Mouse (Mus musculus) heart, postnatal 14 days (tissue): Measurements from ENCODE around the gene Vti1a. TPM values are rescaled to one million over a fixed set of nuclear protein-coding genes. Genes with fewer than 3 reads are reported as not detected.

Experiments used
- DNase-seq, 2 experiments: peaks; one replicate each; pipeline ENCODE4 v3.0.0; 2021 to 2022
- intact Hi-C: fragments of 180-260 bp; cut with DNase I; formaldehyde crosslinking; loops from one replicate; pipeline ENCODE4 v1.15.1; 2025
- total RNA-seq, 2 experiments: library from RNA; stranded (reverse); gene quantifications; 2 replicates each; pipeline ENCODE4 v1.2.3; 2021

The Vti1a gene
- total RNA-seq, 2 experiments from 2014 or later: 16.0 to 16.7 TPM

DNA sequence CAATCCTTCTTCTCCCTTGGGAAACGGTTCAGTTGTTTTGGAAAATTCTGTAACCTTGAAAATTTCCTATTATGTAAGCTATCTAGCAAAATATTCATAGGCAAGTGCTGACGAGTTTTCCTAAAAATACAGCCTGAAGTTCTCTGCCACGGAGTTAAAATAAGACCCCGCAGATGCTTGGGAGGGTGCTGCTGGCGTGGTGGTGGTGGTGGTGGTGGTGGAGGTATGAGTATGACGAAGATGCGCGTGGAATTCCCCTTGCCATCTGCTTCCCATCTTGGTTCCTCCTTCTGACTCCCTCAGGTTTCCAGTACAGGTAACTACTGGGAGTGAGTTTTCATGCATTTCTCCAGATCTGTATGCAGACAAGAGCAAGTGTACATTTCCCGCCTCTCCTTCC is 46.5 kb downstream of the Vti1a start:
- intact Hi-C loops: no loop called here
- no peak for DNase-seq

DNA sequence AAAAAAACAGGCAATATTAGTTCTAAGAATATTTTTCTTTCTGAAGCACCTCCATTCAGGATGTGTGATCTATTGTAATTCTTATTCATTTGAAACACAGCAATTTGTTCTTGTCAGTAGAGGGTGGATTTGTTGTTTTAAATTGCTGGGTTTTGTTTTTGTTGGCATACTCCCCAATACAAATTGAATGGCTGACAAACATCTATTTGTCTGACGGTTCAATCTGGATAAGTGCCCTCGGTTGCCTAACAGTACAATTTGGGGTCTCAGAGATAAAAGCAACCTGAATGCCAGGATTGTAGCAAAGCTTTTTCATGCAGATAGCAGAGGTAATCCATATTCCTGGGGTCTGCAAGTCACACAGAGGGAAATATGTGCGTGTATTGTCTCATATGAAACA is 53.6 kb downstream of the Vti1a start:
- DNase-seq: no peak
- intact Hi-C loops: no loop called here

DNA sequence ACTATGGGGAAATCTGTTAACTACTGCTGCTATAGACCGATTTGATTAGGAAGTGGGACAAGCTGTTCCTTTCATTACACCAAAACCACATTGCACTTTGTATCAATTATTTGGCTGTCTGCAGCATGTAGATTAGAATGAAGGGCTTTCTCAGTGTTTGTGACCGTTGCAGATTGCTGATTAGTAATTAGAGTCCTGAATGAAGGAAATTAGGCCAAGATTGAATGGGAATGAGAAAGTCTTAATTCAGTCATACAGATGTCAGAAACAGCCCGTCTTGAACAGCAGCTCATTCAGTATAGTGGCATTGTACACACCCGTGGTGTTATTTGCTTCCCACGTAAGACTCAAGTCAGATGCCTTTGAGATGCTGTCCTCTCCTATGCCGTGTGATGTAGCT is 60.2 kb downstream of the Vti1a start:
- intact Hi-C loops: no loop called here

GRCm38 (mm10) chr19:55377465-55377864 is 61.4 kb downstream of the Vti1a start:
- intact Hi-C loops: no loop called here
- DNase-seq: no peak

More for the DNA sequence above, 60.2 kb downstream of the Vti1a start:
- DNase-seq: no peak

DNA sequence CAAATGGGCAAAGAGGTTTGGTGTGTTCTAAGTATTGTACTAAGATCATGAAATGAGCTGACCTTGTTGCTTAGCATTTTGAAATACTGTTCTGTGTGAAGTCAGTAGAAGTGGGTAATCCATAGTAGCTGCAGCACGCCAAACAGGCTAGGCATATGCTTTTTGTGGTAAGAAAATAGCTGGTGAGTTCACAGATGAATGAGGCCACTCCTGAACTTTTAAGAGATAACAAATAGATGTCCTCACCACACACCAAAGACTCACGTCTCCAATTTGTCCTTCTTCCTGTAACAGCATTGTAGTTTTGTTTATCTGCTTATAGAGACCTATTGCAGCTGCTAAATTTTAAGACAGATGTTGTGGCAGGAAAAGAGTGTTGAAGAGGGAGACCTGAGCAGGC is 62.8 kb downstream of the Vti1a start:
- no peak for DNase-seq
- intact Hi-C loops: no loop called here

- no peak for DNase-seq
- intact Hi-C loops: no loop called here
Measured at GRCm38 (mm10) chr19:55380764-55381163, 64.7 kb downstream of the Vti1a start.

DNA sequence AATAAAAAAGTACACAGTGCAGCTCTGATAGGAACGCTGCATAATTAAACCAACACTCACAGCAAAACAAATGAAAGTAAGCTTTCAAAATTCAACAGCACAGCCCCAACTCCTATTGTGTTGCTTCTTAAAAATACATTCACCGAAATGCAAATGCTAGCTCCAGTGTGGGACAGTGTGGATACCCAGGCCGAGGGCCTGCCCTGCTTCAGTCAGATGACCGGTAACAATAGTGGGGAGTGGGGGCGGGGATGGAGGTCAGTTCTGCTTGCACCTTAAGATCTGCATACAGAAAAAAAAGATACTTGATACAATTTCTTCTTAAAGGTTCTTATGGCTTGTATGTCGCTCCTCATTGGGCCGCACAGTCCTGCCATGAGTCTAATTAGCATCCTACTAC is 65.2 kb downstream of the Vti1a start:
- intact Hi-C loops: no loop called here
- no peak for DNase-seq

DNA sequence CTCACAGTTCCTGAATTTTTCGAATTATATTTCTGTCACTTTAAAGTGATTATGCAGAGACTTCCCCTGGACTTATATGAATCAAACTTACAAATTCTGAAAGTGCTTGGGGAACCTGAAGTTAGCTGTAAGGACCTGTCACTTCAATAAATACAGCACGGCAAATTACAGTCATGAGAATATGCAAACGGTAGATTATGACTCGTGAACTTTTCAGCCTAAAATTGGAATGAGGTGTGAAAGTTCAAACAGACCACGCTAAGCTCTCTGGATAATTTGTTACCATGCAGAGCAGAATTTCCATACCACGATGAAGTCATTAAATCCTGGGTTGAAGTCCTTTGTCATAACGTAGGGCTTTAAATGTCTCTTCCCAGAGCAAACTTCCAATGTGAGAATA is 66.7 kb downstream of the Vti1a start:
- intact Hi-C loops: no loop called here
- no peak for DNase-seq

GRCm38 (mm10) chr19:55384634-55385033 is 68.5 kb downstream of the Vti1a start:
- no peak for DNase-seq
- intact Hi-C loops: no loop called here

DNA sequence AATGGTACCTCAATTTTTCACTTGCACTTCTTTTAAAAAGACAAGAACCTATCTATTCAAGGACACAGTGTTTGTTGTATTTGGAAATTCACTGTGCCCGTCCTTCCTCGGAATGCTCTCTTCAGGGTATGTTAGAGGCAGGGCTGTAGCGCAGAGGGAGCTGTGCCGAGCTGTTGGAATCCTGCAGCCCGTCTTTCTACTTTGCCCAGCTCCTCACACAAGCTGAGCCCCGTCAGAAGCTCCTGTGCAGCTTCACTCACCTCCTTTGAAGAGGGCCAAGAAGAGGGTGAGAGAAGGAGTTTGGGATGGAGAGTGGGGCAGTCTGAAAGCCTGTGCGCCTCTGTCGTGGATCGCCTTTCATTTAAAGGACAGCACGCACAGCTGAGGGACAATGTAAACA is 72.9 kb downstream of the Vti1a start:
- DNase-seq: no peak
- intact Hi-C loops: no loop called here

- DNase-seq: no peak
- intact Hi-C loops: no loop called here
Measured at GRCm38 (mm10) chr19:55390323-55390722, 74.2 kb downstream of the Vti1a start.

DNA sequence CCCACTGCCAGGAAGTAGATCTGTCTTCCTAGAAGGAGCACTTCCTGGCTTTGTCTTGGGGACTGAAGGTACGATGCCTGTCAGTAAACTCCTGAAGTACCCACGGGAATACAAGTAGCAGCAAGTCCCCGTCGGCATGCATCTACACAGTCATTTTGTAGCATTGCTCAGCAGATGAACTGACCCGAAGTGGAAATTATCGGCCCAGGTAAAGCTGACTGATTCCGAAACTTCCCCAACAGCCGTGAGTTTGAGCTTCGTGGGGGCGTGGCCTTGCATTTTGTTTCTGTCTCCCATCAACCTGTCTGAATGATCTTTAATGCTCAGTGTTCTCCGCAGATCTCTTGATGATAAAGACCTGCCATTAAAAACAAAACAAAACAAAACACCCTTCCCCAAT is 85.5 kb downstream of the Vti1a start:
- no peak for DNase-seq
- intact Hi-C loops: no loop called here

DNA sequence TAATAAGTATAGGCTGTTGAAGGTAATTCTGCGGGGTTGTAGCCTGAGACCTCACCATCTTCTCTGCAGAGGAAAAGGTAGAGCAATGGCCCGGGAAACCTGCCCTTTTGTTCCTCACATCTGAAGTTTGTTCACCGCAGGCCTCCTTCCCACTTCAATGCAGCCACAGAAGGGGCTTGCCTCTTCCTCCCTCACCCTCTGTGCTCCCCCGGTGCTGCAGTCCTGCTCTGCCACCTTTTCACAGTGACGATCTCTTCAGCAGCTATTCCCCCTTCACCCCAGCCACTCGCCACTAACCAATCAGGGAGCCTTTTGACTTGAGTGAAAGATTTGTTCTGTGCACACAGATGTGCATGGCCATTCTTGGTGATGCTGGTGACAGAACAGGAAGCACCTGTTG is 92.4 kb downstream of the Vti1a start:
- DNase-seq: no peak
- intact Hi-C loops: no loop called here

GRCm38 (mm10) chr19:55411415-55411814 is 95.3 kb downstream of the Vti1a start:
- intact Hi-C loops: loop anchor here (5.0 kb wide), 1 partner anchor 466 kb away; no protein-coding TSS in a partner anchor
- DNase-seq: no peak

DNA sequence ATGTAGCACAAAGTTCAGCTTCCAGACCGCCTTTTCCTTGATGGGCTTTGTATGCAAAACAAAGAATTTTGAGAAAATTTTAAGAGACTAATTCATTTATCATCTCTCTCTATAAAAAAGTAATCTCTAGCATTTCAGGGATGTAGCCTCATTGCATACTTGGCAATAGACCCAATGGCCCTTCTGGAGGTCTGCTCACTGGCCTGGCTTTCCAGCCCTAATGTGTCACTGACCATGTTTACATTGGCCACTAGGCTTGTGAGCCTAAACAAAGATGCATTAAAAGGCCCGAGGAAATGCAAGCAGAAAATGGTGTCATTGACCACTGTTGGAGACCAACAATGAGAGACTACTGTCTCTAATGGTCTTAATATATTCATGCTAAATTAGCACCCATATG is 95.8 kb downstream of the Vti1a start:
- DNase-seq: no peak
- intact Hi-C loops: loop anchor here (5.0 kb wide), 1 partner anchor 465 kb away; no protein-coding TSS in a partner anchor

GRCm38 (mm10) chr19:55414050-55414449 is 98.0 kb downstream of the Vti1a start:
- intact Hi-C loops: loop anchor here (2.0 to 5.0 kb wide), 2 partner anchors 463 to 721 kb away; no protein-coding TSS in a partner anchor
- peak; percentile 61 to 70 for DNase-seq

- DNase-seq: no peak
- intact Hi-C loops: no loop called here
Measured at GRCm38 (mm10) chr19:55418756-55419155, 102.7 kb downstream of the Vti1a start.

- intact Hi-C loops: no loop called here
- DNase-seq: no peak
Measured at GRCm38 (mm10) chr19:55419961-55420360, 103.9 kb downstream of the Vti1a start.

- intact Hi-C loops: no loop called here
- no peak for DNase-seq
Measured at GRCm38 (mm10) chr19:55421816-55422215, 105.7 kb downstream of the Vti1a start.

- no peak for DNase-seq
- intact Hi-C loops: no loop called here
Measured at GRCm38 (mm10) chr19:55422311-55423064, 106.4 kb downstream of the Vti1a start.

- intact Hi-C loops: no loop called here
- DNase-seq: no peak
Measured at GRCm38 (mm10) chr19:55423065-55423716, 107.1 kb downstream of the Vti1a start.

- intact Hi-C loops: no loop called here
- peak; percentile 58 to 77 for DNase-seq
Measured at GRCm38 (mm10) chr19:55423952-55424351, 107.9 kb downstream of the Vti1a start.
